Mouse (Mus musculus) heart, embryonic 16.5 days (tissue): Measurements from ENCODE around the gene Nfic. TPM values are rescaled to one million over a fixed set of nuclear protein-coding genes. Genes with fewer than 3 reads are reported as not detected.

ENCODE experiments used
- ATAC-seq: fragments of 200-750 bp; cut with Nextera tagmentation; replicated peaks from 2 replicates; pipeline ENCODE4 v1.8.0; 2017; ENCODE audit warnings: moderate number of reproducible peaks; ENCODE audit not compliant: insufficient read depth, low FRiP score; ENCODE audit errors: extremely low read depth
- H3K27ac ChIP-seq: fragments of 300-500 bp; sonication (generic); 2 replicates; pipeline ENCODE4 v1.5.1; 2014; ENCODE audit warnings: mild to moderate bottlenecking, low read length, control low read depth, moderate library complexity
- H3K27me3 ChIP-seq: fragments of 300-500 bp; sonication (generic); 2 replicates; pipeline ENCODE4 v1.6.1; 2014; ENCODE audit warnings: low read length, mixed read lengths; ENCODE audit not compliant: control insufficient read depth, insufficient read depth
- H3K36me3 ChIP-seq: fragments of 300-500 bp; sonication (generic); 2 replicates; pipeline ENCODE4 v1.6.1; 2014; ENCODE audit not compliant: control insufficient read depth, insufficient read depth
- H3K4me1 ChIP-seq: fragments of 300-500 bp; sonication (generic); 2 replicates; pipeline ENCODE4 v1.6.1; 2014; ENCODE audit warnings: low read length, mixed read lengths; ENCODE audit not compliant: control insufficient read depth, insufficient read depth
- H3K4me2 ChIP-seq: fragments of 300-500 bp; sonication (generic); 2 replicates; pipeline ENCODE4 v1.6.1; 2014; ENCODE audit warnings: low read depth, mild to moderate bottlenecking, control low read depth, low read length
- H3K4me3 ChIP-seq: fragments of 300-500 bp; sonication (generic); 2 replicates; pipeline ENCODE4 v1.5.1; 2014; ENCODE audit warnings: mild to moderate bottlenecking, control low read depth, low read length
- H3K9ac ChIP-seq: fragments of 300-500 bp; sonication (generic); 2 replicates; pipeline ENCODE4 v1.6.1; 2014; ENCODE audit warnings: low read length, control low read depth
- H3K9me3 ChIP-seq: fragments of 300-500 bp; sonication (generic); replicated peaks from 2 replicates; pipeline ENCODE4 v1.6.1; 2016; ENCODE audit warnings: low read length; ENCODE audit not compliant: control insufficient read depth
- WGBS: fragments of 180-500 bp; shearing (Covaris S2); extraction: QIAGEN DNeasy Blood & Tissue Kit; methylation state at CpG from one replicate; pipeline ENCODE4 v1.1.7; 2014; 5-methylcytosine and 5-hydroxymethylcytosine counted together
- polyA plus RNA-seq: library from polyadenylated mRNA; unstranded; fragments of >200 nt; fragmentation: Nextera tagmentation; extraction: Ambion mirVana; gene quantifications from 2 replicates; pipeline ENCODE4 v1.2.1, GENCODE M21; 2015

The Nfic gene
- polyA plus RNA-seq, 1 experiment from 2014 or later = 54.7 TPM

- no peak overlapping the region for H3K9ac ChIP-seq
- H3K36me3 ChIP-seq = peaks cover 10% of the 10 kb centered on the region
- H3K27ac ChIP-seq = no peak overlapping the region
- H3K4me2 ChIP-seq = no peak overlapping the region
- ATAC-seq = no peak
- 81% methylated on average over 6 of the region's 6 CpGs for WGBS
- no peaks in the 10 kb centered on the region for H3K9me3 ChIP-seq
- H3K4me3 ChIP-seq = no peak overlapping the region
- H3K4me1 ChIP-seq = peaks cover 13% of the 10 kb centered on the region
- H3K27me3 ChIP-seq = no peaks in the 10 kb centered on the region
These were observed 63.2 kb downstream of the Nfic start for GRCm38 (mm10) chr10:81392270-81392669.

- Histone ChIP-seq H3K9me3 (no peaks in the 10 kb centered on the region), H3K4me1 (peaks cover 14% of the 10 kb centered on the region), H3K4me2 (no peak overlapping the region), H3K9ac (no peak overlapping the region), H3K27ac (no peak overlapping the region), H3K27me3 (no peaks in the 10 kb centered on the region), H3K36me3 (peaks cover 25% of the 10 kb centered on the region), H3K4me3 (no peak overlapping the region)
- 90% methylated on average over 13 of the region's 13 CpGs for WGBS
- no peak for ATAC-seq
These were observed 64.8 kb downstream of the Nfic start for GRCm38 (mm10) chr10:81390678-81390965.

- 55% methylated on average over 23 of the region's 23 CpGs for WGBS
- no peak overlapping the region for H3K4me2 ChIP-seq
- H3K4me1 ChIP-seq = peaks cover 20% of the 10 kb centered on the region
- no peaks in the 10 kb centered on the region for H3K9me3 ChIP-seq
- H3K27me3 ChIP-seq = no peaks in the 10 kb centered on the region
- H3K4me3 ChIP-seq = no peak overlapping the region
- H3K27ac ChIP-seq = no peak overlapping the region
- ATAC-seq = peak; percentile 68
- peak overlapping the region; percentile 1; the same call in 1 of the 2 replicates for H3K9ac ChIP-seq
- peaks cover 25% of the 10 kb centered on the region for H3K36me3 ChIP-seq
These were observed 65.4 kb downstream of the Nfic start for GRCm38 (mm10) chr10:81389801-81390677.

GRCm38 (mm10) chr10:81389373-81389772, 66.1 kb downstream of the Nfic start:
- H3K4me1 ChIP-seq = peaks cover 21% of the 10 kb centered on the region
- WGBS = 40% methylated on average over 3 of the region's 3 CpGs
- no peaks in the 10 kb centered on the region for H3K9me3 ChIP-seq
- no peak overlapping the region for H3K4me3 ChIP-seq
- H3K27me3 ChIP-seq = no peaks in the 10 kb centered on the region
- H3K36me3 ChIP-seq = peaks cover 25% of the 10 kb centered on the region
- H3K4me2 ChIP-seq = no peak overlapping the region
- no peak overlapping the region for H3K9ac ChIP-seq
- ATAC-seq = no peak
- no peak overlapping the region for H3K27ac ChIP-seq

GRCm38 (mm10) chr10:81388505-81389055, 66.9 kb downstream of the Nfic start, which contains the start of gene Gm48552:
Gene Gm48552, plus strand, starts transcription at chr10:81389005.
- Histone ChIP-seq H3K4me2 (no peak within 1 kb of the TSS), H3K36me3 (peaks cover 25% of the 10 kb centered on the region), H3K27me3 (no peaks in the 10 kb centered on the region), H3K4me1 (peaks cover 18% of the 10 kb centered on the region), H3K27ac (no peak within 1 kb of the TSS), H3K9me3 (no peaks in the 10 kb centered on the region), H3K4me3 (no peak within 1 kb of the TSS), H3K9ac (no peak within 1 kb of the TSS)
- no peak for ATAC-seq
- 79% methylated on average over 5 of the region's 5 CpGs for WGBS

- peaks cover 25% of the 10 kb centered on the region for H3K36me3 ChIP-seq
- no peak for ATAC-seq
- H3K9me3 ChIP-seq = no peaks in the 10 kb centered on the region
- H3K4me1 ChIP-seq = peaks cover 13% of the 10 kb centered on the region
- no peak overlapping the region for H3K4me3 ChIP-seq
- no peak overlapping the region for H3K4me2 ChIP-seq
- H3K9ac ChIP-seq = no peak overlapping the region
- WGBS = 91% methylated on average over 20 of the region's 20 CpGs
- H3K27me3 ChIP-seq = no peaks in the 10 kb centered on the region
- no peak overlapping the region for H3K27ac ChIP-seq
These were observed 67.7 kb downstream of the Nfic start for GRCm38 (mm10) chr10:81387716-81388115.

- H3K4me3 ChIP-seq = no peak overlapping the region
- WGBS = 75% methylated on average over 22 of the region's 22 CpGs
- ATAC-seq = no peak
These were observed 69.7 kb downstream of the Nfic start for GRCm38 (mm10) chr10:81385603-81386306.

GRCm38 (mm10) chr10:81384605-81384982, 70.8 kb downstream of the Nfic start:
- peak; percentile 11; the same call in 1 of the 2 replicates for ATAC-seq
- under 1% methylated on average over 19 of the region's 19 CpGs for WGBS
- Histone ChIP-seq H3K4me3 (peak overlapping the region; percentile 82), H3K4me1 (peaks cover 19% of the 10 kb centered on the region), H3K9ac (peak overlapping the region; percentile 82), H3K36me3 (peaks cover 25% of the 10 kb centered on the region), H3K27ac (peak overlapping the region; percentile 83), H3K27me3 (no peaks in the 10 kb centered on the region), H3K9me3 (no peaks in the 10 kb centered on the region), H3K4me2 (peak overlapping the region; percentile 69)

More at GRCm38 (mm10) chr10:81385603-81386306, 69.7 kb downstream of the Nfic start:
- Histone ChIP-seq H3K4me1 (peaks cover 21% of the 10 kb centered on the region), H3K9me3 (no peaks in the 10 kb centered on the region), H3K27me3 (no peaks in the 10 kb centered on the region), H3K9ac (no peak overlapping the region), H3K36me3 (peaks cover 25% of the 10 kb centered on the region), H3K27ac (no peak overlapping the region), H3K4me2 (no peak overlapping the region)
